ENCODE assay signal across 28 mouse cellular contexts in the genomic region with DNA sequence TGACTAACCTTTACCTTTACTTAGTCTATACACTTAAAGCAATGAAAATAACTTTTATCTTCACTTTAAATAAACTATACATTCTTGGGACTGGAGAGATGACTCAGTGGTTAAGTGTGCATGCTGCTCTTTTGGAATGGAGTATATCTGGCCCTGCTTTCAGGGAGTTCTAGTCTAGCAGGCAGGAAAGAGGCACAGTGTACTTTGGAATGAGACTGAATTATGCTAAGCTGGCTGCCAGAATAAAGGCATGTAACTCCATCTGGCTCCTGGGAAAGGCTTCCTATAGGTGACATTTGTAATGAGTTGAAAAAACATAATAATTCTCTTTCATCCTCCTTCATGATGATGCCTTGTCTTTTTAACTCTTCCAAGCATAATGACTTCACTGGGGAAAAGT.
"Had no signal": no experiment of that assay in that cellular context is flagged by ENCODE, and none has a peak within 500 bp of the region (broad histone marks: within the 10 kb centered on the region; RNA-seq: fewer than 3 reads in every experiment).

No protein-coding gene starts in this region.

- H3K4me3 ChIP-seq: embryonic facial prominence, embryonic 10.5 days; embryonic facial prominence, embryonic 12.5 days; embryonic facial prominence, embryonic 13.5 days; embryonic facial prominence, embryonic 15.5 days; erythroblast, embryonic 14.5 days; forebrain, embryonic 10.5 days; forebrain, embryonic 12.5 days; forebrain, embryonic 13.5 days; forebrain, embryonic 15.5 days; gastrocnemius, adult 2 months; heart, adult 2 months; heart, embryonic 10.5 days had no signal

- H3K4me1 ChIP-seq: embryonic facial prominence, embryonic 10.5 days; embryonic facial prominence, embryonic 12.5 days; embryonic facial prominence, embryonic 13.5 days; embryonic facial prominence, embryonic 15.5 days; forebrain, embryonic 10.5 days; forebrain, embryonic 12.5 days; forebrain, embryonic 13.5 days; forebrain, embryonic 15.5 days; heart, embryonic 10.5 days had no signal

- H3K36me3 ChIP-seq: embryonic facial prominence, embryonic 10.5 days; embryonic facial prominence, embryonic 12.5 days; embryonic facial prominence, embryonic 13.5 days; embryonic facial prominence, embryonic 15.5 days; forebrain, embryonic 10.5 days; forebrain, embryonic 12.5 days; forebrain, embryonic 15.5 days; heart, embryonic 10.5 days had no signal

- DNase-seq: cerebellum, adult 8-10 months; cerebellum, adult 9-10 months; cerebellum, postnatal 10 days; cerebellum, postnatal 14 days; cerebellum, postnatal 25 days; cerebellum, postnatal 36 days; embryo, embryonic 11 days; forebrain, postnatal 0 days; gastrocnemius, adult 2 months; gastrocnemius, postnatal 10 days; gastrocnemius, postnatal 14 days; gastrocnemius, postnatal 25 days; gastrocnemius, postnatal 36 days; heart, adult 11 months; heart, adult 18-20 months; heart, adult 2 months had no signal

- H3K27ac ChIP-seq: embryonic facial prominence, embryonic 10.5 days; embryonic facial prominence, embryonic 12.5 days; embryonic facial prominence, embryonic 13.5 days; embryonic facial prominence, embryonic 15.5 days; forebrain, embryonic 10.5 days; forebrain, embryonic 12.5 days; forebrain, embryonic 13.5 days; forebrain, embryonic 15.5 days; gastrocnemius, adult 2 months; heart, adult 2 months; heart, embryonic 10.5 days had no signal

- ATAC-seq: forebrain, embryonic 13.5 days; forebrain, embryonic 14.5 days; forebrain, embryonic 15.5 days; forebrain, embryonic 16.5 days; forebrain, postnatal 0 days had no signal
